Mouse (Mus musculus) left cerebral cortex, adult 11 months (tissue): ENCODE results near the gene Gas8.
A peak's percentile ranks its signal among the peaks of the same experiment; 100 is the strongest.
"Not testable (repeated sequence)": the region's sequence is repeated elsewhere in the genome, so short reads cannot be mapped to it uniquely, and the experiment has no call there.

Source experiments
- DNase-seq: peaks from one replicate; pipeline ENCODE4 v3.0.0; 2022; ENCODE audit warnings: low spot score

The Gas8 gene

DNA sequence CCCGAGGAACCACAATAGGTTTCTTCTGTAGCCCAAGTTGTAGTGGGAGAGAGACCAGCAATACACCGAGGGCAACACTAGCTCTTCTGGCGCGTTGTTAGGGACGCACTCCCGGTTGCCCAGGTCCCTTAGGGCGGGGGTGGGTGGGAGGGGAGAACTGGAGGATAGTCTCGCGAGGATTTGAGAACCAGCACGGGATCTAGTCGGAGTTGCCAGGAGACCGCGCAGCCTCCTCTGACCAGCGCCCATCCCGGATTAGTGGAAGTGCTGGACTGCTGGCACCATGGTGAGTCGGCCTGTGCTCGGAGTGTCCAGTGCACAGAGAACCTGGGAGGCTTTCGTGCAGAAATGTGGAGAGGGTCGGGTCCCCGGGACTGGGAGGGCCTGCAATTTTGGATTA is at the start of gene Gas8:
TSS of gene Gas8 (plus strand) at position 168 of the 400 bp plus-strand sequence.
- DNase-seq, result peak; percentile 85

DNA sequence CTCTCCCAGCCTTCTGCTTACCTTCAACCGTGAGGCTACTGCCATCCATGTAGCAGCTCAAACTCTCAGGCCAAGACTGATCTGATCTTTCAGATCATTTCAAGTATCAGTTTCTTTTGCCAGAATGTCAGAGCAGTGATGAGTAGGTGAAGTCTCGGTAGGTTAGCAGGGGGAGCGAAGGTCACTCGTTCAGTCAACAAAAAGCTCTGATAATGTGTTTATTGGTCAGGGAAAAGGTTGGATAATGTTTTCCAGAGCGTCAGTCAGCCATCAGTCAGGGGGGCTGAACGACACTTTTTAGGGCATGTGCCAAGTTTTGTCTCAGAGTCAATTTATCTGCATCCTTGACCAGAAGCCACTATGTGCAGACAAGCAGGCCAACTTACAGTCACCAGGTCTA is 45.6 kb upstream of the Gas8 start:
- not testable (repeated sequence) for DNase-seq

DNA sequence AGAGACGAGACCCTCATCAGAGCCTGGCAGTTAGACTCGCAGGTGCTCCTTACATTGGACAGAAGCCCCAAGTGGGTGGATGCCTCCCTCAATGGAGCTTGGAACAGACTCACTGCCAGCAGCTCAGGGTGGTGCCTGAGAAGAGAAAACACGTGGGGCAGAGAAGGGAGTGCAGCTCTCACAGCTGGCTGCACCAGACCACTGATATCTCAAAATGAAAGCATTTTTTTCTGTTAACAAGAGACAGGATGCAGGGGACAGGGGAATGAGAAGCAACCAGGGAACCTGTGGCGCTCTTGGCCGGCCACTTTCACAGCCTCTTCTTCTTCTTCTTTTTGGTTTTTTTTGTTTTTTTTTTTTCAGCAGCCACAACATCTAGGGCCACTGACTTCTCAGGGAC is 44.1 kb upstream of the Gas8 start:
- not testable (repeated sequence) for DNase-seq

DNA sequence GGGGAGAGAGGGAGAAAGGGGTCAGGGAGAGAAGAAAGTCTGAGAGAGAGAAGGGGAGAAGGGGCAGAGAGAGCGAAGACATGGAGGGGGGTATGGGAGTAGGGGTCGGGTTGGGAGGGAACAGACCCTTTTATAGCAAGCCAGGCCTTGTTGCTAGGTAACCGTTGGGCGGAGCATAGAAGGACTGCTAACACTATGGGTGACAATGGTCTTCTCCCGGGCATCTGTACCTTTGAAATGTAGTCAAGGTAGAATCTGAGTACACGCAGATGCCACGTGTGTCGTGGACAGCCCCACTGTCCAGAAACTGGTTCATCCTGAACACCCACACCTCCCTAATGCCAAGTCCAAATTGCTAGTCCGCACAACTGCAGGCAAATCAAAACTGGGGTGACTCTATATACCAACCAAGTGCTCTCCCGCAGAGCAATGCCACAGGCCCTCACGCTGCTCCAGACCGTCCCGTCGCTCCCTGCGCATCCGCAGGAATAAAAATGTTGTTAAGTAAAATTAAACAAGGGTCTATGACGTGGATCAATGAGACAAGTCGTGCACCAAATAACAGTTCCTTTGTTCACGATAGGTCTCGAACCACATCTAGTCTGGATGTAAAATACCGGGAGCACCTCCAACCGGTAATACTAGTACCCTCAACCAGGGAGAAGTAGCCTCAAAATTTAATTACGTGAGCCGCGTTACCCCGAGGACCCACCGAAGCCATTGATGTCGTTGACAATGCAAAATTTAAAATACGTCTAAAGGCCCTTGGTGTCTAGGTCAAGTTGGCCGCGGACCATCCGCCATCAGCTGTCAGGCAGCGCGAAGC is 41.5 kb upstream of the Gas8 start:
- DNase-seq, result no peak

DNA sequence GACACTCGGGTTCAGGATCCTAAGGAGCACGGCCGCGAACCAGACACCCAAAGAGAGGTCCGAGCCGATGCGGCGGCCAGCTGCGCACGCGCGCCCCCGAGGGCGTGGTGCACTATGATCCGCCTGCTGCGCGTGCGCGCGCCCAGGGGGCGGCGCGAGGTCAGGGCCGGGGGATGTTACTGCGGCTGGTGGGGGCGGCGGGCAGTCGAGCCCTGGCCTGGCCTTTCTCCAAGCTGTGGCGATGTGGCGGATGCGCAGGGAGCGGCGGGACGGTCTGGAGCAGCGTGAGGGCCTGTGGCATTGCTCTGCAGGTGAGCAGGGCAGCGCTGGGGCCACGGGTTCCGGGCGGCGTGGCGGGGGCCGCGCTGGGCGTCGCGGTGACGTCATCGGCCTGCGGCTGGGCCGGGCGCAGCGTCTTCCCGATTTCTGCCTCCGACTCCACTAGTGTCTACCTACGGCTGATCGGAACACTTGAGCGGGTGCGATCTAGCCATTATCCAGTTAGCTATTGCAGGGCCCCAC is 40.8 kb upstream of the Gas8 start, which contains the start of gene Afg3l1:
TSS of gene Afg3l1 (plus strand) at position 167 of the 522 bp plus-strand sequence.
- peak; percentile 92 for DNase-seq

DNA sequence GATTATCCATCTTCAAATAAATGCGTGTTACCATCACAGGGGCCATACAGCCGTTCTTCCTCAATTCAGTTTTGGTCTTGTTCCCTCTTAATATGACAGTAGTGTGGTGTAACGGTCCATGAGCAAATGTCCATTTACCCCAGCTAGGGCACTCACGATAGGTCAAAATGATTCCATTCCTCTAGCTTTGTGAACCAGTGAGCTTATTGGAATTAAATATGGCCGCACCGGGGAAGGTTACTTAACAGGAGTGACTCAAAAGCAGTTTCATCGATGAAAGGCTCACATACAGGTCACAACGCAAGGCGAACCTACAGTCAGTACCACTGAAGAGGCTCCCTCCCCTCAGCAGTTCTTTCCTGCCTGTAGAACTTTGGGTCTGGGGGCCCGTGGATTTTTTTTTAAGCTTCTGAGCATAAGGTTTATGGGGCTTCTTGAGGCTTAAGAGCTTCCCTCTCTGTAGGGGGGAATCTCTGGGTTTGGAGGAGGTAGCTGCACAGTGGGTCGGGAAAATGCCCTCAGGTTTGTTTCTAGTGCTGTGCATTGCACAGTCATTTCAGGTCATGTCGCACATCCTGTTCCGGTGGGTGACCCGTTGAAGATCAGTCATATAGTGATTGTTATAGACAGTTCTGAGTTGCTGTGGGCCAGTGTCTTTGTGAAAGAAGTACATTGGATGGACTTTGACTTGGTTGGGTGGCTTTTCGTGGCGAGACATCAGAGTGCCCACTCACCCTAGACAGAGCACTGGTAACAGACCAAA is 40.0 kb upstream of the Gas8 start:
- DNase-seq, result no peak

DNA sequence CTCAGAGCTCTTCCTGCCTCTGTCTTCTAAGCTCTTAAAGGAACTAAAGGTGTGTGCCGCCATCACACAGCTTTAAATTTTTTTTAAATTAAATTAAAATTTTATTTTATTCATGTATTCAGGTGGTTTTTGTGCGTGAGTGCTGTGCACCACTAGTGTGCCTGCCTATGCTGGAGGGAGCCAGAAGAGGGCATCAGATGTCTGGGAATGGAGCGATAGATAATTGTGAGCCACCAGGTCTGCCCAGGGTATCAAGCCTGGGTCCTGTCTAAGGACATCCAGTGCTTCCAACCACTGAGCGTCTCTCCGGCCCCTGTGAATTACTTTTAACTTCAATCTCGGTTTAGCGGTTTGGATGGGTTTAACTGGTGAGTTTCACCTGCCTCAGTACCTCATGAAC is 36.0 kb upstream of the Gas8 start:
- no peak for DNase-seq

DNA sequence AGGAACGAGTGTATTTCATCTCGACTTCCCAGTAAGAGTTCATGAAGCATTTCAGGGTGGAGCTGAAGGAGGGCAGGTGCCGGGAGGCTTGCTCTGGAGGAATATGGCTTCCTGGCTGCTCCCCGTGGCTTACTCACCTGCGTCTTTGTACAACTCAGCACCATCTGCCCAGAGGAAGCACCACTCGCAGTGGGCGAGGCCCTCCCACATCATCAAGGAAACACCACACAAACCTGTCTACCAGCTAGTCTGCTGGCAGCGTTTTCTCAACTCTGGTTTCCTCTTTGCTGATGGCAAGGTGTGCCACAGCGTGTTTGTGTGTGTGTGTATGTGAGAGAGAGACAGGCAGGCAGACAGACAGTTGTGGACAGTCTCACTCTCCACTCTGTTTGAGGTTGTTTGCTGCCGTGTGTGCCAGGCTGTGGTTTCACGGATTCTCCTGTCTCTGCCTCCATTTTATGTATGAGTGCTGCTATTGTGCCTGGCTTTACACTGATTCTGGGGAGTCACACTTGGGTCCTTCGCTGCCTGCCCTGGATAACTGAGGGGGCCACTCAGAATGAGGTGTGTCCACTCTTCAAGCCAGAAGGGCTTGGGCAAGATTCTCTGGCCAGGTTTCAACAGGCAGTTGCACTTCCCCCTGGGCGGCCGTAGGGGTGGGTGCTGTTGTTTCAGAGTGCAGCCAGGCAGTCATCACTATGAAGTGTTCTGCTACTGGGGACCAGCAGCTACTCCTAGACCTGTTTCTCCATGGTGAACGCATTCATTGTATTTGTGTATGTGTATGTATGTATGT is 27.2 kb upstream of the Gas8 start:
- no peak for DNase-seq

DNA sequence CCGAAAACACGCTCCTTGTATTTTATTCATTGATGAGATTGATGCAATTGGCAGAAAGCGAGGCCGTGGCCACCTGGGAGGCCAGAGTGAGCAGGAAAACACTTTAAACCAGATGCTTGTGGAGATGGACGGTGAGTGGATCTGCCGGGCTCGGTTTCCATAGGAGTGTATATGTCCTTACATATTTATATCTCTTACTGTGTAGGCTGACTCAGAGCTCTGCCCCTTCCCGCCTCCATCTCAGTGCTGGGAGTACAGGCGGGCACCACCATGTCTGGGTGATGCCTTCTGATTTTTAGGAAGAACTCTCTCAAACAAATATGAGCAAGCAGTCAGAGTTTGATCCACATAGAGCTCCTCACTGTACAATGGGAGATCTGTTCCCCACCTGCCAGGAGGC is 25.7 kb upstream of the Gas8 start:
- DNase-seq, result no peak

DNA sequence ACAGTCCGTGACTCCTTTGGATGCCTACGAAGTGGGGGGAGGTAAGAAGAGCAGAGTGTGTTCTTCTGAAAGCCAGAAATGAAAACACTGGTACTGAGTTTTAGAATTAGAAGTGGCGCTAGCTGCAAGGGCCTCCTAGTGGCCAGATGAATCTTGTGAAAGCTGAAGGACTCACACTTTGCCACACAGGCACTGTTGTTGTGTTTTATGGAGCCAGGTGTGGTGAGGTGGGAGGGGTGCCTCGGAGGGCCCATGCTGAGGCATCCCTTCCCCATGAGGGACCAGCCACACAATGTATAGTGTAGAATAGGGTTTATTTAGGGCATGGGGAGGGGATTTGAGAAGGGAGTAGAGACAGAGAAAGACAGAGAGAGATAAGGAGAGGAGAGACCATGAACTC is 20.9 kb upstream of the Gas8 start:
- DNase-seq, result no peak

DNA sequence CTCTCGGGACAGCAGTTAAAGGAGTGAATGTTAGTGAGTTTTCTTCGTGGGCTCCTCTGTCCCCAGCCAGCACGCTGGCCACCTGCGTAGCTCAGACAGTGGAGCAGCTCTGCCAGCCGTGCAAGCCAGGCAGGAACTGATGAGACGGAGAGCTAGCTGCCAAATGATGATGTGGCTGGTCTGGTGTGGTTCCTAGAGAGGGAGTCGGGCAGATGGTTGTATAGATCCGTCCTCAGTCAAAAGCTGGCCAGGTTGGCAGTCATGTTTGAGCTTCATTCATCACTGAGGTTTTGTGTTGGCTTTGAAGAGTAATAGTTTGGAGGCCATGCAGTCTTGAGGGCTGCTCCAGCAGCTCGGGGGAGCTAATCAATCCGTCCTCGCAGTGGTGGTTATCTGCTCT is 19.7 kb upstream of the Gas8 start:
- DNase-seq, result no peak

DNA sequence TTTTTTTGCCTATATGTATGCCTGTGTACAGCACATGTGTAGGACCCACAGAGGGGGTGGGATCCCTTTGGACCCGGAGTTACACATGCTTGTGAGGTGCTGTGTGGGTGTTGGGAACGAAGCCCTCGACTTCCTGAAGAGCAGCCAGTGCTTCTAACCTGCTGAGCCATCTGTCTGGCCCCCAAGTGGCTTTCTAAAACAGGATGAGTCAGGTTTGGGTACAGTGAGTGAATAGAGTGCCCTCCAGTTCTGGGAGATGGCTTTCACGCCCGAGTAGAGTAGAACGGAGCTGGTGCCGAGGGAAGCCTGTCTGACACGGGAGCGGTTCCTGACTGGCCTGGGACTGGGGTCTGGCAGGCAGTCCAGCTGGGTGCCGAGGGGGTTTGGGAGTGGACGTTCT is 19.1 kb upstream of the Gas8 start:
- DNase-seq, result no peak

DNA sequence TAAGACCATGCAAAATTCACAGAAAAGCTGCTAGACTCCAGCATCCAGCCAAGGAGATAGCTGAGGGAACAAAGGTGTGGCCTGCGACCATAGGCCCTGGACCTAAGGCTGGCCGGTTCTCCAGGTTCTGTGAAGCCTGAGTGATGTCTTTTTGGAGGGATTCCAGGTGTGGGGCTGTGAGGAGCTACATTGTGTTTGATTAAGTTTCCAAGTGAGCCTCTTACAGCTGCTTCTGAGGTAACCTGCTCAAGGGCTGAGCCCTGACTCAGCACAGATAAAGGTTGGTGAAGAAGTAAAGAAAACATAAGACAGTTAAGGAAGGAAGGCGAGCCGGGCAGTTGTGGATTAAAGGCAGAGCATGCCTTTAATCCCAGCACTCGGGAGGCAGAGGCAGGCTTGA is 16.4 kb upstream of the Gas8 start:
- DNase-seq, result no peak

DNA sequence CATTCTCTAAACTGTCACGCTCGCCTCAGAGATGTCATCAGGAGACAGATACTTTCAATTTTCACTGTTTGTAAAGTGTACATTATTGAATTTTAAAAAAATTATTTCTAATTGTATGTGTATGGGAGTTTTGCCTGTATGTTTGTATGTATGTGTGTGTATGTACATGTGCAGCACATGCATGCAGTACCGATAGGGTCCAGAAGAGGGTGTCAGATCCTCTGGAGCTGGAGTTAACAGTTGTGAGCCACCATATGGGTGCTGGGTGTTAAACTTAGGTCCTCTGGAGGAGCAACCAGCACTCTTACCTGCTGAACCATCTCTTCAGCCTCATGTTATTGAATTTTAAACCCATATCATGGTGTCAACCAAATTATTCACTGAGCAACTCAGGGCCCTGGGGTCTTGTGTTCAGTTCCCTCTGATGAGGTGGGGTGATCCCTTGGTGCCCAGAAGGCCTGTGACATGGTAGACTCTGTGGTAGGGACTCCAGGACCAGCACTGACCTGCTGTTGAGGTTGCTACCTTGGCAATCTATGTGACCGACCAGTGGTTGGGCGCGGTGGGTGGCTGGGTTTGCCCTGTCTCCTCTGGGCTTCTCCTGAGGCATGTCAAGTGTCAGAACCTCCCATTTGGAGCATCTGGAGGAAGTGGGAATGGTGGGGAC is 14.7 kb upstream of the Gas8 start:
- no peak for DNase-seq

DNA sequence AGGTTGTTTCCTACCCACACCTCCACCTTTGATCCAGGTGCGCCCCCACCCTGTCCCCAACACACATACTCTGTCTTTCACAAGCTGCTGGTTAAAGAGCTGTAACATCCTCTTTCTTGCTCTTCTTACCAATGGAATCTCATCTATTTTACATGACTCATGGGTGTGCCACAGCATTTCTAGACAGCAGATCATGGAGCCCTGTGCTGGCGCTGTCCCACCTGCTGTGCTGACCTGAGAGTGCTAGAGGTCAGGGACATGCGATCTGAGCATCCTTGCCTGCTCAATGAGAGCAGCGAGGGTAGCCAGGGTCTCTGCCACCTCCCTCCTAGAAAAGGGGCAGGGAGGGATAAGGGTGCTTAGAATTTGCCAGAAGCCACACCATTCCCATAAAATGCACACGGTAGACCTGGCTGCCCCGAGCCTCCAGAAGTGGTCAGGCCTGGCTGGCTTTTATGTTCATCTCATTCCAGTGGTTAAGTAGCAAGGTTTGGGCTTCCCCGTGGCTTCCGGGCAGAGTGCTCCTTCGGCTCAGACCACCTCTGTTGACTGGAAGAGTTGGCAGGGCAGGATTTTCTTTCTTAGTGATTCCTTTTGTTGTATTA is 13.9 kb upstream of the Gas8 start:
- DNase-seq, result no peak

DNA sequence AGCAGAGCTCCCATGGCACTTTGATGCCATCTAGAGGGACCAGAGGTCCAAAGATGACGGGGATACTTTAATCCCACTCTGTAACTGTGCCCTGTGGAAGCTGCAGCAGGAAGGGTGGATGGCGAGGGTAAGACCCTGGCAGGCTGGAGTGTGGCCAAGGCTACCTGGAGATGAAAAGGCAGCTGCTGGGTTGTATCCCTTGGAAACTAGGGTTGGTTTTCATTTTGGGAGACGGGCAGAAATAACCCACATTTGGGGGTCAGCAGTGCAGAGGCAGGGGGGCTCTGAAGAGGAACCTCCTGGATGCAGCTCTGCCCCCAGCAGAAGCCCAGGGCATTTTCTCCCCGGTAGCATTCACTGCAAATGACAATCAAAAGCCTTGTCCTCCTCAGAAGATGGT is 13.4 kb upstream of the Gas8 start:
- DNase-seq, result no peak

DNA sequence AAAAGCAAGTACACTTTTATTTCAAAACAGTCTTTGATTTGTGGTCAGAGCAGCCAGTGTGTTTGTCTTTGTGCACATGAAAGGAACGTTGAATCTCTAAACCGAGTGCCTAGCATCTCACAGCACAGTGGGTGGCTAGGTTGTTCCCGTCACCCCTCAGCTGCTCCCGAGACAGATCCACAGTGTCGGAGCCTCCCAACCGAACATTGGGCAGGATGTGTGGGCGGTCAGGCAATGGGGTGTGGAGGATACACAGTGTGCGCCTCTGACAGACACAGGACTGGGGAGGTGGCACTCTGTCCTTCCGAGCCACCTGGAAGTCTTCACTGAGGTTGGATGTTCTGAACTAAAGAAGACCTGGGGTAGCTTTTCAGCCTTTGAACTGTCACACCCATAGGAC is 12.9 kb upstream of the Gas8 start:
- no peak for DNase-seq

DNA sequence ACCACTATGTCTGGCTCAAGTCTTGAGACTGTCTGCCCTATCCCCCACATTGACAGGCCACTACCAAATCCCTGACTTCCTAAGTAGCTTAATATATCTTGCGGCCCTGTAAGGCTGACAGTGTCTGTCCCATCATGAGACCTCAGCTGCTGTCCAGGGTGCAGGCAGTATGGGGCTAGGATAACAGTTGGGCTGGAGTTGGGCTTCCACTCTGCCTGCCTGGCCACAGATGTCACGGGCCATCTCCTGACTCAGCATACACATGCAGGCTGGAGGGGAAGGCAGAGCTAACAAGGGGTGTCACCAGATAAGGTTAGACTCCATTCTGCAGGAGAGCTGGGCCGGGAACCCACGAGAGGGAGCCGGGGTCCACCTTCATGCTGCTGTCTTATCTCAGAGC is 11.5 kb upstream of the Gas8 start:
- no peak for DNase-seq

DNA sequence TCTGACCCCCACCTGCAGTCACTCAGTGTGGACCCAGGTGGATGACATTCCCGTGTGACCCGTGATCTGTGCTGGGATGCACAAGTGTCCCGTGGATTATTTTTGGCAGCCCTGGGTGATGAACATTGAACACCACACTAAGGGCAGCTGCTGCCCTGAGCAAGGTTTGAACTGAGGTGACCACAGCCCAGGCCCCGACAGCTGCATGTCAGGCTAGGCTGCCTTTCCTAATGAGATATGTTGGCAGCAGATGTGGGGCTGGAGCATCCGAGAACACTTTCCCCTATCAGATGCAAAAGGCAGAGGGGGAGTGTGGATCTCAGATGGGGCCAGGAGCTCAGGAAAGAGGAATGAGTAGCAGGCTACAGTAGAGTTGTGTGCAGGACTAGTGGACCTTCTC is 7.8 kb upstream of the Gas8 start:
- no peak for DNase-seq

DNA sequence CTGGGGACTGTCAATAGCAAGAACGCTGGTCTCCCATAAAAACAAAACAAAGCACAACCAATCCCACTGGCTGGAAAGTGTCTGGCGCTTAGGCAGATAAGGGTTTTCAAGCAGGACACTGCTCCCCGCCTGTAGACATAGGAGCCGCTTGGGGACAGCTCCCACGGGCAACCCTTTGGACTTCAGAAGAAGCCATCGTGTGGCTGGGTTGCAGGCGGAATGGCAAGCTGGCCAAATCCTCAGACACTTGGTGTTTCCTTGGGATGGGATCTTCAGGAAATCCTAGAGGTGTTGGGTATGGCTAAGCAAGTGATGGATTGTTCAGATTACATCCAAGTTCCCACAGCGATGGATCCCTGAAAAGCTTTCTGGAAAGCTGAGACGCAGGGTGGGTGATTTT is 4.5 kb upstream of the Gas8 start:
- DNase-seq, result no peak

DNA sequence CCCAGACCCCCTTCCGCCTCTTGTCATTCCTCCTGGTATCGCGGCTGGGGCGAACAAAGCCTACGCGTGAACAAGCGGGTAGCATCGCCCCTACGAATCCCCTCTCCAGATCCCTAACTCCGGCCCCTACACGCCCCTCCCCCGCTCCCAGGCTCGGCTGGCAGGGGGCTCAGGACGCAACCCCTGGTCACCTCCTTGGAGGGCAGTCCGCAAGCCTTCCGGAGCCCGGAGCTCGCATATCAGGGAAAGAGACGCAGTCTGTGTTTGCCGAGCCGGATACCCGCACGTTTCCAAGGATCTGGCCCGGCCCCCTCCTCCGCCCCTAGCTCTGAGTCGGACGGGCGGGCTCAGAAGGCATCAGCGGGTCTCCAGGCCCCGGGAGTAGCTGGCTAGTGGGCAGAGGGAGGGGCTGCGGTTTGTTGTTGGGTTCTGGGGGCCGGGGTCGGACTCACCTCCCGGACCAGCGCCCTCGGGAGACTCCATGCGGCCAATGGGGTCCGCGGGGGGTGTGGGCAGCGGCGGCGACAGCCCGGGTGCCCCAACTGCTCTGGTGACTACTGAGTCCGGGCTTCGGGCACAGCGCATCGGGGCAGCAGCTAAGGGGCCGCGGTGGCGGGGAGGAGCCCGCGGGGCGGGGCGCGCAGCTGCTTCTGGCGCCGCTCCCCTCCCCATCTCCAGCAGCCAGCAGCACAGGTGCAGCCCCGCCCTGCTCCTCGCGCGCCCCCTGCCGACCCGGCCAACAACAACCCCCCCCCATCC is 3.7 kb upstream of the Gas8 start, which contains the start of gene Dbndd1:
TSS of gene Dbndd1 (minus strand) at position 683 of the 759 bp plus-strand sequence.
- DNase-seq, result peak; percentile 50
